Mouse (Mus musculus) hindbrain, embryonic 16.5 days (tissue): ENCODE measurements around the gene Donson. TPM values are rescaled to one million over a fixed set of nuclear protein-coding genes. Genes with fewer than 3 reads are reported as not detected.

Source experiments
- ATAC-seq: fragments of 200-750 bp; cut with Nextera tagmentation; 2 replicates; pipeline ENCODE4 v1.8.0; 2017; ENCODE audit warnings: moderate TSS enrichment, moderate library complexity
- H3K27ac ChIP-seq: fragments of 300-500 bp; sonication (generic); 2 replicates; pipeline ENCODE4 v1.5.1; 2014; ENCODE audit warnings: low read depth, mild to moderate bottlenecking, control low read depth, low read length, moderate library complexity
- H3K27me3 ChIP-seq: fragments of 300-500 bp; sonication (generic); replicated peaks from 2 replicates; pipeline ENCODE4 v1.6.1; 2014; ENCODE audit warnings: low read length; ENCODE audit not compliant: control insufficient read depth, insufficient read depth
- H3K36me3 ChIP-seq: fragments of 300-500 bp; sonication (generic); 2 replicates; pipeline ENCODE4 v1.6.1; 2014; ENCODE audit warnings: mild to moderate bottlenecking, low read length, moderate library complexity, mixed read lengths; ENCODE audit not compliant: control insufficient read depth, insufficient read depth
- H3K4me1 ChIP-seq: fragments of 300-500 bp; sonication (generic); 2 replicates; pipeline ENCODE4 v1.6.1; 2014; ENCODE audit warnings: low read depth, low read length; ENCODE audit not compliant: control insufficient read depth, insufficient read depth
- H3K4me2 ChIP-seq: fragments of 300-500 bp; sonication (generic); 2 replicates; pipeline ENCODE4 v1.6.1; 2014; ENCODE audit warnings: mild to moderate bottlenecking, low read length, control low read depth, moderate library complexity
- H3K4me3 ChIP-seq: fragments of 300-500 bp; sonication (generic); 2 replicates; pipeline ENCODE4 v1.5.1; 2014; ENCODE audit warnings: mild to moderate bottlenecking, low read length, control low read depth, moderate library complexity
- H3K9ac ChIP-seq: fragments of 300-500 bp; sonication (generic); 2 replicates; pipeline ENCODE4 v1.6.1; 2014; ENCODE audit warnings: low read depth, mild to moderate bottlenecking, control low read depth, low read length, moderate library complexity
- H3K9me3 ChIP-seq: fragments of 300-500 bp; sonication (generic); 2 replicates; pipeline ENCODE4 v1.6.1; 2014; ENCODE audit warnings: mild to moderate bottlenecking, low read length, moderate library complexity; ENCODE audit not compliant: control insufficient read depth
- WGBS: fragments of 180-500 bp; shearing (Covaris S2); extraction: QIAGEN DNeasy Blood & Tissue Kit; methylation state at CpG from one replicate; pipeline ENCODE4 v1.1.7; 2014; 5-methylcytosine and 5-hydroxymethylcytosine counted together
- polyA plus RNA-seq: library from polyadenylated mRNA; unstranded; fragments of >200 nt; fragmentation: Nextera tagmentation; extraction: Ambion mirVana; gene quantifications from 2 replicates; pipeline ENCODE4 v1.2.1, GENCODE M21; 2015

Donson gene
- polyA plus RNA-seq, 1 experiment from 2014 or later, result 19.4 TPM

DNA sequence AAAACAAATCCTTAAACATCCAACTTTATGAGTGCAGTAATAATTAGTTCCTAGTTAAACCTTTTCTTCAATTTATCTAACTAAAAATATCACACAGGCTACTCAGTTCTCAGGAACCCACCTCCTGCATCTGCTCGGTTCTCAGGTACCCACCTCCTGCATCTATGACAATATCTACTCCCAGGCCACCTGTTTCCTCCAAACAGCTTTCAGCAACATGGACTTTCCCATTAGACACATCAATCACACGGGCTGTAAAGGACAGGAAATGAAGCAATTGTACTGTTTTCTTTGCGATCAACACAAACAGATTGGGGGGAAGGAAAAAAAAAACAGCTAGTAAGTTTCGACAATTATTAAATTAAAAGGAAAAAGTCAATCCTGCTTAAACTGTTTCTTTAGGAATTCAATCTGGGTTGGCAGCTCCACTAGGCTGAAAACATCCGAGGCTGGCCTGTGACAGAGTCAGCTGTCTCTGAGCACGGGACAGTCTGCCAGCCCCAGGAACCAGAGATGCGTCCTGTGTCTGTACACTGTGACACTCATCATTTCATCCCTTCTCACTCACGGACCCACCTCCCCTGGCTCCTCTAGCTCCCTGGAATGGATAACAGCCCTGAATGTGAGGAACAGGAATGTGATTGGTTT, 6.7 kb upstream of the Donson start:
- Histone ChIP-seq H3K27me3 (no peaks in the 10 kb centered on the region), H3K9me3 (no peaks in the 10 kb centered on the region), H3K9ac (no peak overlapping the region), H3K4me1 (no peaks in the 10 kb centered on the region; the same call in 1 of the 2 replicates), H3K4me2 (no peak overlapping the region), H3K36me3 (peaks cover 18% of the 10 kb centered on the region), H3K4me3 (no peak overlapping the region), H3K27ac (no peak overlapping the region)
- WGBS, result 75% methylated on average over 8 of the region's 8 CpGs
- ATAC-seq, result peak; percentile 43; the same call in 1 of the 2 replicates

DNA sequence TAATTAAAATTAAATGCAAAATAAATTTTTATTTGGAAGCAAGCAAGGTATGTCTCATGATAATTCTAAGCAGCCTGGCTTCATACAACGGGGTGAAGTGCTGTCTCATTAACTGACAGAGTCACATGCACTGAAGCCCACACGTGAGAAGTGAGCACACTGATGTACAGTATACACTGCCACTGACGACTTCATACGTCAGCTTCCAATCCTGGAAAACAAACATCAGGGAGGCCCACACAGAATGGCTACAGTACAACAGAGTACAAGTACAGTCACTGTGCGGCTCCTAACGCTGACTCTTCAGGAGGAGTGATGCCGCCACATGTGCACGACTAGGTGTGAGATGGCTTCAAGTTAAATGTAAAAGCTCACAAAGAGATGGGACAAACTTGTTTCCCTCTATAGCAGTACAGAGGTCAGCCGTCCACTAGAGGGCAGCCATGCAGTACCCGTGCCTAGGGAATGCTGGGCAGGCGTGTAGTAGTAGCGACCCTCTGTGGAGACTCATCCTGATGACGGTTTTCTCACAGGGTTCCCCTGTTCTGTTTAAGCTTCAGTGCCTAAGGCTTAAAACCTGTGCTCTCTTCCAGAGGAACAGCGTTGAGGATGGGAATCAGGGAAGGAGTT, 6.0 kb upstream of the Donson start:
- Histone ChIP-seq H3K4me1 (peaks cover 3% of the 10 kb centered on the region), H3K4me3 (no peak overlapping the region), H3K4me2 (no peak overlapping the region), H3K27ac (no peak overlapping the region), H3K9me3 (no peaks in the 10 kb centered on the region), H3K36me3 (peaks cover 17% of the 10 kb centered on the region), H3K27me3 (no peaks in the 10 kb centered on the region), H3K9ac (no peak overlapping the region)
- ATAC-seq, result peak; percentile 94
- 36% methylated on average over 14 of the region's 14 CpGs for WGBS

DNA sequence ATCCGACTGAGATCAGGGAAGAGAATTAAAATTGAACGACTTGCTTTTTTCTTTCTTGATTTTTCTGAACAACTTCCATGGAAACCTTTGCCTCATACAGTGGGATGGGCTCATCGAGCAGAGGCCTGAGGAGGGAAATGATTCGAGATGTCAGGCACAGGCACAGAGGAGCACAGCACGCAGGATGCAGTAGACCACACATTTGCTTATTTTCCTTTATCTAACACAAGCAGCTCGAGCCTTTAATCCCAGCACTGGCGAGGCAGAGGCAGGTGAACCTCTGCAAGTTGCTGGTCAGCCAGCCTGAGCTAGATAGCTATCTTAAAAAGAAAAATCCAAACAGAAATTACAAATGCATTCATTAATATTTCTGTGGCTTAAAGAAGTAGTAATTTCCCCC, 1.2 kb upstream of the Donson start:
- H3K36me3 ChIP-seq, result peaks cover 8% of the 10 kb centered on the region; the same call in 1 of the 2 replicates
- 46% methylated on average over 7 of the region's 7 CpGs for WGBS
- no peak overlapping the region for H3K4me3 ChIP-seq
- H3K4me1 ChIP-seq, result peaks cover 13% of the 10 kb centered on the region
- H3K9me3 ChIP-seq, result no peaks in the 10 kb centered on the region
- H3K4me2 ChIP-seq, result no peak overlapping the region
- no peak overlapping the region for H3K9ac ChIP-seq
- H3K27me3 ChIP-seq, result no peaks in the 10 kb centered on the region
- H3K27ac ChIP-seq, result no peak overlapping the region
- no peak for ATAC-seq

DNA sequence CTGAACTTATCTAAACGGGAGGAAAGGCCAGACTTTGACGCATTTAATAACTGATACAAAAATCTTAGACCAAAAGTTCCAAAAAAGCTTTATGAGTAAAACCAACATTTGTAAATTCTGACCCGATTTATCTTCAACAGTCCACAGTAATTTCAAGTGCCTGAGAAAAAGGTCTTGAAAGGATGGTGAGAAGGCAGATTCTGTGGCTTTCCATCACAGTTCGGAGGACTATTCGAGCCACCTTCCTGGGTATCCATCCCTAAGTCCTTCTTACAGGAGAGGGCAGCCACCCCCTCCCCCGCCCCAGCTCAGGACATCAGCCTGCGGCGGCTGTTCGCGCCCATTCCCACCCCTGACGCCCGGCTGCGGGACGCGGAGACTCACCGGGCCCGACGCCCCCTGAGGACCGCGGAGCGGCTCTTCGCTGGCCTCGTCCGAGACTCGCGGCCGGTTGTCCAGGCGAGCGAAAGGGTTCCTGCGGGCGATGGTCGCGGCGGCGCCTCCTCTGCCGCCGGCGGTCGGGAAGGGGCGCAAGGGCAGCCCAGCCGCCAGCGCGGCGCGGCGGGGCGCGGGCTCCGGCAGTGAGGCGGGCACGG, 449 bp downstream of the Donson start:
- peaks cover 13% of the 10 kb centered on the region for H3K4me1 ChIP-seq
- peak overlapping the region; percentile 97 for H3K9ac ChIP-seq
- H3K36me3 ChIP-seq, result peaks cover 16% of the 10 kb centered on the region; the same call in 1 of the 2 replicates
- H3K9me3 ChIP-seq, result no peaks in the 10 kb centered on the region
- peak overlapping the region; percentile 87 for H3K27ac ChIP-seq
- 2% methylated on average over 38 of the region's 51 CpGs for WGBS
- peak overlapping the region; percentile 90 for H3K4me3 ChIP-seq
- H3K4me2 ChIP-seq, result peak overlapping the region; percentile 77
- H3K27me3 ChIP-seq, result no peaks in the 10 kb centered on the region
- ATAC-seq, result peak; percentile 51; the same call in 1 of the 2 replicates

DNA sequence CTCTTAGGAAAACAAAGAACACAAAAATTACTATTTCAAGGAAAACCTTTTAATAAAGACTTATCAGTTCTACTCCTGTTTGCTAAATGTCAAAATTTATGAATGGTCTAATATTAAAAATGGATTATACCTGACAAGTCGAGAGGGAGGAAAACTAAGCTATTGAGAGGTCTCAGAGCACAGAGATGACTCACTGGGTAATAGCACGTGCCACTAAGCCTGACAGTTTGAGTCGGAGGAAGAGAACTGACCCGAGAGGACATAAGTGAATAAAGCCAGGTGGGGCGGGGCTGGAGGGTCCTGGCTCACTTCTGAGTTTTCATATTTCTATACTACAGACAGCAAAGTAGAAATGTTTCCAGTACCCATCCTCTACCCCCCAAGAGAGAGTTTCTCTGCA, 2.2 kb downstream of the Donson start:
- ATAC-seq, result no peak
- H3K9me3 ChIP-seq, result no peaks in the 10 kb centered on the region
- 90% methylated on average over 5 of the region's 5 CpGs for WGBS
- H3K4me1 ChIP-seq, result peaks cover 13% of the 10 kb centered on the region
- H3K9ac ChIP-seq, result no peak overlapping the region
- H3K36me3 ChIP-seq, result peaks cover 22% of the 10 kb centered on the region
- no peak overlapping the region for H3K4me3 ChIP-seq
- H3K27ac ChIP-seq, result no peak overlapping the region
- H3K27me3 ChIP-seq, result no peaks in the 10 kb centered on the region
- H3K4me2 ChIP-seq, result no peak overlapping the region

DNA sequence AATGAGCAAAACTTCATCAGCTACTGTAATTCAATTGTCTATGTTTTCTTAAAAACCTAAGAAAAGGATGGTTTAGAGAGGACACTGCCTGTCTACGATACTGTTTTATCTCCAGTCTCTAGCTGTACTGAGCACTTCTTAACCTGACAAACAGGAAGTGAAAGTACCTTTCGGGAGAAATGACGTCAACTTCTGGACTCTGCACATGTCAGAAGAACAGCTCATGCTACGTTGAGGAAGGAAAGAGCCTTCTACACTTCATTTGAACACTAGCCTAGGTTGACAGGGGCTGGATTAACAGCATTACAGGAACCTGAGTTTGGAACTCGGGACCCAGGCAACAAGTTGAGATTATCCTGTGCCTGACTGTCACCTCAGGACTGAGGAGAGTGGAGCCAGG, 3.0 kb downstream of the Donson start:
- peaks cover 21% of the 10 kb centered on the region for H3K36me3 ChIP-seq
- no peaks in the 10 kb centered on the region for H3K27me3 ChIP-seq
- peaks cover 13% of the 10 kb centered on the region for H3K4me1 ChIP-seq
- H3K9ac ChIP-seq, result no peak overlapping the region
- no peak overlapping the region for H3K27ac ChIP-seq
- H3K9me3 ChIP-seq, result no peaks in the 10 kb centered on the region
- ATAC-seq, result no peak
- WGBS, result 91% methylated on average over 5 of the region's 5 CpGs
- H3K4me3 ChIP-seq, result no peak overlapping the region
- no peak overlapping the region for H3K4me2 ChIP-seq

DNA sequence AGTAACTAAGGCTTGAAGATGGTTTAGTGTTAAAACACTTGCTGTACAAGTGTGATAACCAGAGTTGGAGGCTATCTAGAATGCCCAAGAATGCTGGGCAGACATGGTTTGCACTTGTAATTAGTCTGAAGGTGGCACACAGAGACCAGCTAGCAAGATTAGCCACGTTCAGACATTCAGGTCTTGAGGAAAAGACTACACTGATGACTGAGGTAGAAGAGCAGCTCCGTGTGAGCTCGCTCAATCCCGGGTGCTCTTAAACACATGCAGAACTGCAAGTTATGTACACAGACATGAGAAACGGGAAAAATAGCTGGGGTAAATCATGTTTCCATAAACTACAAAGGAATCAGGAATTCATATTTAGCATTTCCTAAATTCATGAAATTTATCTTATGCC, 7.9 kb downstream of the Donson start:
- no peak for ATAC-seq
- Histone ChIP-seq H3K36me3 (peaks cover 42% of the 10 kb centered on the region), H3K9ac (no peak overlapping the region), H3K27me3 (no peaks in the 10 kb centered on the region), H3K4me3 (no peak overlapping the region), H3K4me1 (no peaks in the 10 kb centered on the region), H3K9me3 (no peaks in the 10 kb centered on the region), H3K27ac (no peak overlapping the region), H3K4me2 (no peak overlapping the region)
- WGBS, result 88% methylated on average over 5 of the region's 5 CpGs

DNA sequence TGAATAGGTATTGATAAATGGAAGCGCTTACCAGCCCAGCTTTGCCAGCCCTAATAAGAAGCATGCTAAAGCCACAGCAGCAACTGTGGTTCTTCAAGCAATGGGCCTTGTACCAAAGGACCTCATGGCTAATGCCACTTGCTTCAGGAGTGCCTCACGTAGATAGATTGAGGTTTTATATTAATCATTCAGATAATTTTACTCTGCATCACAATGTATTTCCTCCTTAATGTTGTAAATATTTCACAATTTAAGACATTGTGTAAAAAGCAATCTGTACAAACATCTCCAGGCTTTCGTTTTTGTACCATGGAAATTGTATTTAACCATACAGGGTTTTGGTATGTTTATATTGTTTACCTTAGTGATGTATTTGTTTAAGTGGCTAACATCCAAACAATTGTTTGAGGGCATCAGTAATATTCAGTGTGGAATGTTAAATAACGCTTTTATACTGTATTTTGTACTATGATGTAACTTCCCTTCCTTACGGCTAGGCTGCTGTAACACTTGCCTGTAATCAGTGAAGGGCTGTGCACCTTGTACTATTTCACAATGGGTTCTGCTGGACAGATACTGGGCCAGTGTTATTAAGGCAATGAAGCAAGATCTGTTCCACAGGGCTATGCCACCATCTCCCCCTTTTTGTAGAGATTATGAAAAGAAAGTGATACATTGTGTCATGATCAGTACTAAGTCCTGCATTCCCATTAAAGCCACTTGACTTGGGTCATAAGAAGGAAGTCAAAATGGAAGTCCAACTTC, 10.2 kb downstream of the Donson start:
- no peak for ATAC-seq
- Histone ChIP-seq H3K4me1 (no peaks in the 10 kb centered on the region), H3K36me3 (peaks cover 41% of the 10 kb centered on the region)

DNA sequence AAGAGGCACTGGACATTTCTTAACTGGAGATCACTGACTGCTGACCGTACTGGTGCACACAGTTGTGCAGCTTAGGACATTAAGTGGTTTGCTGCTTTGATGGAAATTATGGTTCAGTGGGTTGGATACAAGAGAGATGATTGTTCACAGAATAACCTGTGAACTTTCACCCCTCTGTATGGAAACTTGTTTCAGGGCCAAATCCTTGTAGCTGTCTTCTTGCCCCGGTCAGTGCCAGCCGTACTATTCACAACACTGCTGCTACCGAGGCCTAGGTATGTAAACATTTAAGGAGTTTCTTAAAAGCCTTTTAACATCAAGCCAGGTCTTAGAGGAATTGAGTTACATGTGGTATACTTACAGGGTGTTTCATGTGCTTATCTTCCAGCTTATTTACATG, 14.1 kb downstream of the Donson start:
- H3K4me3 ChIP-seq, result no peak overlapping the region
- H3K9ac ChIP-seq, result no peak overlapping the region
- 83% methylated on average over 4 of the region's 4 CpGs for WGBS
- H3K9me3 ChIP-seq, result no peaks in the 10 kb centered on the region
- ATAC-seq, result no peak
- H3K27me3 ChIP-seq, result no peaks in the 10 kb centered on the region
- H3K27ac ChIP-seq, result no peak overlapping the region
- H3K36me3 ChIP-seq, result peaks cover 57% of the 10 kb centered on the region
- no peak overlapping the region for H3K4me2 ChIP-seq
- no peaks in the 10 kb centered on the region for H3K4me1 ChIP-seq

More for the DNA sequence above, 10.2 kb downstream of the Donson start:
- Histone ChIP-seq H3K27ac (no peak overlapping the region), H3K4me3 (no peak overlapping the region), H3K9me3 (no peaks in the 10 kb centered on the region), H3K4me2 (no peak overlapping the region), H3K27me3 (no peaks in the 10 kb centered on the region), H3K9ac (no peak overlapping the region)
- WGBS, result 93% methylated on average over 5 of the region's 5 CpGs
